Mouse (Mus musculus): ENCODE measurements at regions not wholly inside any gene's neighbourhood (a gene's known extent, or its start where the extent isn't known, plus 50 kb on each side); places are given as distances from the start of the nearest gene placed in this dataset.

GRCm38 (mm10) chr2:95511286-95511685 is 806.7 kb upstream of the Lrrc4c start:
- Histone ChIP-seq H3K4me1 (ENCODE audit: control insufficient read depth, insufficient read depth, low read length) (no peaks in the 10 kb centered on the region), H3K9ac (replicated peaks; ENCODE audit: low read depth, low read length) (no peak overlapping the region), H3K9me3 (ENCODE audit: control insufficient read depth, low read length) (no peaks in the 10 kb centered on the region), H3K36me3 (ENCODE audit: control insufficient read depth, insufficient read depth, low read length) (no peaks in the 10 kb centered on the region), H3K27me3 (ENCODE audit: control insufficient read depth, insufficient read depth, low read length) (no peaks in the 10 kb centered on the region), H3K27ac (ENCODE audit: low read depth, low read length) (no peak overlapping the region), H3K4me2 (ENCODE audit: low read depth, low read length) (no peak overlapping the region), H3K4me3 (ENCODE audit: low read depth, low read length) (no peak overlapping the region)
- ATAC-seq (ENCODE audit: low read depth) = no peak

- Histone ChIP-seq H3K27me3 (ENCODE audit: control insufficient read depth, insufficient read depth, low read length) (no peaks in the 10 kb centered on the region), H3K9ac (replicated peaks; ENCODE audit: low read depth, low read length) (no peak overlapping the region), H3K9me3 (ENCODE audit: control insufficient read depth, low read length) (no peaks in the 10 kb centered on the region; the same call in 1 of the 2 replicates), H3K27ac (ENCODE audit: low read depth, low read length) (no peak overlapping the region), H3K4me3 (ENCODE audit: low read depth, low read length) (no peak overlapping the region), H3K4me2 (ENCODE audit: low read depth, low read length) (no peak overlapping the region), H3K36me3 (ENCODE audit: control insufficient read depth, insufficient read depth, low read length) (no peaks in the 10 kb centered on the region), H3K4me1 (ENCODE audit: control insufficient read depth, insufficient read depth, low read length) (no peaks in the 10 kb centered on the region)
- no peak for ATAC-seq (ENCODE audit: low read depth)
Measured at GRCm38 (mm10) chr2:95521624-95522023, 796.3 kb upstream of the Lrrc4c start.

- Histone ChIP-seq H3K4me2 (ENCODE audit: low read depth, low read length) (no peak overlapping the region), H3K27ac (ENCODE audit: low read depth, low read length) (no peak overlapping the region)
- 49% methylated on average over 4 of the region's 4 CpGs for WGBS
Measured at GRCm38 (mm10) chr2:95524590-95525266, 793.2 kb upstream of the Lrrc4c start.

GRCm38 (mm10) chr2:95564089-95564488 is 753.9 kb upstream of the Lrrc4c start:
- Histone ChIP-seq H3K4me1 (ENCODE audit: control insufficient read depth, insufficient read depth, low read length) (no peaks in the 10 kb centered on the region), H3K36me3 (ENCODE audit: control insufficient read depth, insufficient read depth, low read length) (no peaks in the 10 kb centered on the region), H3K9ac (replicated peaks; ENCODE audit: low read depth, low read length) (no peak overlapping the region), H3K27me3 (ENCODE audit: control insufficient read depth, insufficient read depth, low read length) (no peaks in the 10 kb centered on the region), H3K4me2 (ENCODE audit: low read depth, low read length) (no peak overlapping the region), H3K4me3 (ENCODE audit: low read depth, low read length) (no peak overlapping the region), H3K27ac (ENCODE audit: low read depth, low read length) (no peak overlapping the region), H3K9me3 (ENCODE audit: control insufficient read depth, low read length) (no peaks in the 10 kb centered on the region)
- ATAC-seq (ENCODE audit: low read depth) = no peak
- 91% methylated on average over 2 of the region's 2 CpGs for WGBS

More at GRCm38 (mm10) chr2:95524590-95525266, 793.2 kb upstream of the Lrrc4c start:
- Histone ChIP-seq H3K27me3 (ENCODE audit: control insufficient read depth, insufficient read depth, low read length) (no peaks in the 10 kb centered on the region), H3K9me3 (ENCODE audit: control insufficient read depth, low read length) (no peaks in the 10 kb centered on the region; the same call in 1 of the 2 replicates), H3K36me3 (ENCODE audit: control insufficient read depth, insufficient read depth, low read length) (no peaks in the 10 kb centered on the region), H3K9ac (replicated peaks; ENCODE audit: low read depth, low read length) (no peak overlapping the region), H3K4me1 (ENCODE audit: control insufficient read depth, insufficient read depth, low read length) (no peaks in the 10 kb centered on the region), H3K4me3 (ENCODE audit: low read depth, low read length) (no peak overlapping the region)
- no peak for ATAC-seq (ENCODE audit: low read depth)

DNA sequence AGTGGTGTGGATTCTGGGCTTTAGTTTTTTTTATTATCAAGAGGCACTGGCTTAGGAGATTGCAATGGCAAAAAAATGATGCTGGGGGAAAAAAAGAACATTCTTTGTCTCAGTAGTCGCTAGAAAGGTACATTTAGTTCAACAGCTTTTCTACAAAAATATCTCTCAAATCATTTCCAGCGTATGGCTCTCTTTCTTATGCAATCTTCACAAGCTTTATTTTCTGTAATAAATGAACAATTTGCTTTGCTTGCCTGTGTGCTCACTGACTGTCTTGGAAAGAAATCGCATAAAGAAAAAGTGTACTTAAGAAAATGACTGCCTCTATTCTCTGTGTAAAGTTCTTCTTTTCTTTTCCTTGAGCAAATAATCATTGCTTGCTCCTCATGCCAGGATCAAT is 742.1 kb upstream of the Lrrc4c start:
- no peak overlapping the region for H3K27ac ChIP-seq (ENCODE audit: low read depth, low read length)
- no peak overlapping the region for H3K4me3 ChIP-seq (ENCODE audit: low read depth, low read length)
- H3K36me3 ChIP-seq (ENCODE audit: control insufficient read depth, insufficient read depth, low read length) = no peaks in the 10 kb centered on the region
- WGBS = 87% methylated on average over 3 of the region's 3 CpGs
- H3K27me3 ChIP-seq (ENCODE audit: control insufficient read depth, insufficient read depth, low read length) = no peaks in the 10 kb centered on the region
- no peak for ATAC-seq (ENCODE audit: low read depth)
- no peaks in the 10 kb centered on the region for H3K4me1 ChIP-seq (ENCODE audit: control insufficient read depth, insufficient read depth, low read length)
- no peak overlapping the region for H3K9ac ChIP-seq (replicated peaks; ENCODE audit: low read depth, low read length)
- H3K4me2 ChIP-seq (ENCODE audit: low read depth, low read length) = no peak overlapping the region
- H3K9me3 ChIP-seq (ENCODE audit: control insufficient read depth, low read length) = no peaks in the 10 kb centered on the region

DNA sequence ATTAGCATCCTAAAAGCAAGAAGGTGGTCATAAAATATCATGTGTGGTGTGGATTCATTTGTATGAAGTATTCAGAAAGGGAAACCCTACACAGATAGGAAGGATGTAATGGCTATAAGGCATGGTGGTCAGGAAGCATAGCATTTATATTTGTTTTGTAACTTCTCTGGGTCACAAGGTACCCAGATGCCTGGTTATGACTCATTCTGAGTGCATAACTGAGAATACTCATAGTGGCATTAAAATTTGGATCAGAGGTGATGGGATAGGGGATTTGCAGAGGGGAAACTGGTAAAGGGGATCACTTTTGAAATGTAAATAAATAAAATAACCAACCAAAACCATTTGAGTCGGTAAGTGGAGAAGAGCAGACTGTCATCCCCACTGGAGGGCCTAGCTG is 738.8 kb upstream of the Lrrc4c start:
- 86% methylated on average over 1 of the region's 1 CpGs for WGBS
- no peaks in the 10 kb centered on the region for H3K36me3 ChIP-seq (ENCODE audit: control insufficient read depth, insufficient read depth, low read length)
- no peaks in the 10 kb centered on the region for H3K9me3 ChIP-seq (ENCODE audit: control insufficient read depth, low read length)
- no peak overlapping the region for H3K27ac ChIP-seq (ENCODE audit: low read depth, low read length)
- H3K27me3 ChIP-seq (ENCODE audit: control insufficient read depth, insufficient read depth, low read length) = no peaks in the 10 kb centered on the region
- ATAC-seq (ENCODE audit: low read depth) = no peak
- H3K4me2 ChIP-seq (ENCODE audit: low read depth, low read length) = no peak overlapping the region
- no peak overlapping the region for H3K4me3 ChIP-seq (ENCODE audit: low read depth, low read length)
- H3K9ac ChIP-seq (replicated peaks; ENCODE audit: low read depth, low read length) = no peak overlapping the region
- H3K4me1 ChIP-seq (ENCODE audit: control insufficient read depth, insufficient read depth, low read length) = no peaks in the 10 kb centered on the region

GRCm38 (mm10) chr2:95586002-95586401 is 732.0 kb upstream of the Lrrc4c start:
- no peaks in the 10 kb centered on the region for H3K9me3 ChIP-seq (ENCODE audit: control insufficient read depth, low read length)
- no peak overlapping the region for H3K4me3 ChIP-seq (ENCODE audit: low read depth, low read length)
- H3K9ac ChIP-seq (replicated peaks; ENCODE audit: low read depth, low read length) = no peak overlapping the region
- no peaks in the 10 kb centered on the region for H3K4me1 ChIP-seq (ENCODE audit: control insufficient read depth, insufficient read depth, low read length)
- no peak overlapping the region for H3K4me2 ChIP-seq (ENCODE audit: low read depth, low read length)
- ATAC-seq (ENCODE audit: low read depth) = no peak
- H3K27ac ChIP-seq (ENCODE audit: low read depth, low read length) = no peak overlapping the region
- no peaks in the 10 kb centered on the region for H3K36me3 ChIP-seq (ENCODE audit: control insufficient read depth, insufficient read depth, low read length)
- H3K27me3 ChIP-seq (ENCODE audit: control insufficient read depth, insufficient read depth, low read length) = no peaks in the 10 kb centered on the region

GRCm38 (mm10) chr2:95587044-95587443 is 730.9 kb upstream of the Lrrc4c start:
- 14% methylated on average over 4 of the region's 4 CpGs for WGBS
- Histone ChIP-seq H3K27me3 (ENCODE audit: control insufficient read depth, insufficient read depth, low read length) (no peaks in the 10 kb centered on the region), H3K27ac (ENCODE audit: low read depth, low read length) (no peak overlapping the region), H3K9me3 (ENCODE audit: control insufficient read depth, low read length) (no peaks in the 10 kb centered on the region), H3K9ac (replicated peaks; ENCODE audit: low read depth, low read length) (no peak overlapping the region), H3K4me1 (ENCODE audit: control insufficient read depth, insufficient read depth, low read length) (no peaks in the 10 kb centered on the region), H3K4me3 (ENCODE audit: low read depth, low read length) (no peak overlapping the region), H3K36me3 (ENCODE audit: control insufficient read depth, insufficient read depth, low read length) (no peaks in the 10 kb centered on the region), H3K4me2 (ENCODE audit: low read depth, low read length) (no peak overlapping the region)
- ATAC-seq (ENCODE audit: low read depth) = no peak

GRCm38 (mm10) chr2:95613354-95613753 is 704.6 kb upstream of the Lrrc4c start:
- no peaks in the 10 kb centered on the region for H3K36me3 ChIP-seq (ENCODE audit: control insufficient read depth, insufficient read depth, low read length)
- no peaks in the 10 kb centered on the region for H3K27me3 ChIP-seq (ENCODE audit: control insufficient read depth, insufficient read depth, low read length)
- ATAC-seq (ENCODE audit: low read depth) = no peak; the same call in 1 of the 2 replicates
- H3K27ac ChIP-seq (ENCODE audit: low read depth, low read length) = no peak overlapping the region
- H3K4me3 ChIP-seq (ENCODE audit: low read depth, low read length) = no peak overlapping the region
- no peak overlapping the region for H3K4me2 ChIP-seq (ENCODE audit: low read depth, low read length)
- no peaks in the 10 kb centered on the region for H3K9me3 ChIP-seq (ENCODE audit: control insufficient read depth, low read length)
- no peak overlapping the region for H3K9ac ChIP-seq (replicated peaks; ENCODE audit: low read depth, low read length)
- H3K4me1 ChIP-seq (ENCODE audit: control insufficient read depth, insufficient read depth, low read length) = no peaks in the 10 kb centered on the region
- 60% methylated on average over 5 of the region's 5 CpGs for WGBS

Data from neural tube, embryonic 14.5 days (tissue).